Mouse (Mus musculus): ENCODE data around the gene Lpp.

GRCm38 (mm10) chr16:24506237-24506636 lies 112.9 kb downstream of the Lpp start:
- TF ChIP-seq SMC3 (IDR thresholded peaks at IDR 0.05; ENCODE audit: low read depth, low read length) (no peak), CHD2 (IDR thresholded peaks at IDR 0.05; ENCODE audit: low read length) (no peak), KAT2A (IDR thresholded peaks at IDR 0.05; ENCODE audit: insufficient replicate concordance, low read length) (no peak), HCFC1 (IDR thresholded peaks at IDR 0.05; ENCODE audit: low read depth, low read length) (no peak), MAFK (IDR thresholded peaks at IDR 0.05; ENCODE audit: insufficient replicate concordance, low read length) (no peak), CTCF (conservative IDR thresholded peaks at IDR 0.05 in 1 of 2, IDR thresholded peaks at IDR 0.05 in 1 of 2; ENCODE audit: low read depth in 2 of 2, low read length in 2 of 2) (no peak), MAX (IDR thresholded peaks at IDR 0.05; ENCODE audit: low read length) (no peak), POLR2AphosphoS2 (IDR thresholded peaks at IDR 0.05; ENCODE audit: low read depth, low read length) (no peak), POLR2A (IDR thresholded peaks at IDR 0.05; ENCODE audit: low read depth, low read length) (no peak), E2F4 (IDR thresholded peaks at IDR 0.05; ENCODE audit: insufficient replicate concordance, low read depth, low read length) (no peak)

Data from CH12.LX (cell line).